Mouse (Mus musculus) right cerebral cortex, adult 18-20 months (tissue): ENCODE measurements around the gene Cdc14a.

ENCODE experiments used
- DNase-seq: peaks from one replicate; pipeline ENCODE4 v3.0.0; 2022; ENCODE audit warnings: mixed read lengths

Gene Cdc14a

GRCm38 (mm10) chr3:116263061-116263460 lies 160.8 kb downstream of the Cdc14a start:
- DNase-seq = no peak

DNA sequence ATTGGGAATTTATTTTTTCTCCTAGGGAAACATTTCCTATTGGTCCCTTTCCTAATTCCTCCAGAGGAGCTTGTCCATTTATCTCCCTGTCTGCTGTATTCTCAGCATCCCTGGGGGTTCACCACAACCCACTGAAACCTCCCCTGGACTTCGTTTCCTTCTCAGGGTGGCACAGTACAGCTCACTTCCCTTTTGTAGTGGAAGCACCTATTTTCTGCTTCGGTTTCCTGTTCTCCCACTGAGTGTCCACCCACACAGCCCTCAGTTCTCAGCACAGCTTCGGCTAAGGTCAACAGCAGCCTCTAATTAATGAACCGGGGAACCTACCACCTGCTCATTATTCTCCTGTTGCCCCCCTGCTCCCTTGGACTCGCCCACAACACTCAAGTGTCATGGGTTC lies 167.7 kb downstream of the Cdc14a start:
- DNase-seq = no peak

GRCm38 (mm10) chr3:116253077-116253531 lies 170.7 kb downstream of the Cdc14a start, which contains the start of gene Gpr88:
Gene Gpr88 (minus strand): TSS chr3:116253503.
- DNase-seq = peak; percentile 88

DNA sequence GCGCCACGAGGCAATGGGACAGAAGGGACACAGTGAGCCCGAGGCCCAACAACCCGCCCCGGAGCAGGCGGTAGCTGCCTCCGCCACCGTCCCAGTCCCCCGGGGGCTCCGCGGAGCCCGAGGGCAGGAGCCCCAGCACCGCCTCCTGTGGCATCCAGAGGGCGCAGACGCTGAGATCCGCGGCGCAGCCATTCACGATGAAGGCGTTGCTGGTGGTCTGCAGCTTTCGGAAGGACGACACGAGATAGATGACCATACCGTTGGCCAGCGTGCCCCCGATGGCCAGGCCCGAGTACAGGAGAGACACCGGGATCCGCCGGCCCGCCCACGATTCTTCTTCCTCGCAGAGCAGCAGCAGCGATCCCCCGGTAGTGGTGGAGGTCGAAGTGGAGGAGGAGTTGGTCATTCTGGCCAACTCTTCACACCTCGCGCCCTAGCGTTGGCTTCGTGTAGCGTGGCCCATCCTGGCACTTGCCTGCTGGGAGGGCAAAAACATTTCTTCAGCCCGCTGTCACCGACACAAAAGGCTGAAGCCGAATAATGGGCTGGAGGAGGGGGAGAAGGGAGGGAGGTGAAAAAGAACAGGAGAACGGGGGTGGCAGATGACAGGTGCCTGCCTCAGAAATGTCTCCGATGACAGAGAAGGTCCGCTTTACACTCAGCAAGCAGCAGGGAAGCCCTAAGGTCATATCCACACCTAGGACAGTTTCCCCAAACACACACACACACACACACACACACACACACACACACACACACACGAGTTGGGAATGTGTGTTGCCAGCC lies 171.4 kb downstream of the Cdc14a start:
- DNase-seq = peak; percentile 57

- DNase-seq = peak; percentile 52
These were observed 172.2 kb downstream of the Cdc14a start for GRCm38 (mm10) chr3:116251481-116252254.

DNA sequence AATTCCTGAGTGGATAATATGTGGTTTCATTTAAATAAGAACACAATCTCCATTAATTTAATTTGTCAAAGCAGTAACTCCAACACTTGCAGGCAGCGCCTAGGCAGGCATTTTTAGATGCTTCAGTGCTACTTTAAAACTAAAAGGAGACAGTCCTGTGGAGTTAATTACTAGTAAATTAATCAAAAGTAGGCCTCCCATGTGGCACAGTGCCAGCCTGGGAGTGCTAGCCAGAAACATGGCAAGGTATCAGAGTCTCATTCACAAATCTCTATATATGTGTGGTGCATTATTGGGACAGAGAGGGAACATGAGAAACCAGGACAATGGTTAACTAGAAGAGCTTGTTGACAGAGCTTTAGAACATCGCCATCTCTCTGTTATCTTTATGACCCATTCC lies 174.8 kb downstream of the Cdc14a start:
- no peak for DNase-seq

DNA sequence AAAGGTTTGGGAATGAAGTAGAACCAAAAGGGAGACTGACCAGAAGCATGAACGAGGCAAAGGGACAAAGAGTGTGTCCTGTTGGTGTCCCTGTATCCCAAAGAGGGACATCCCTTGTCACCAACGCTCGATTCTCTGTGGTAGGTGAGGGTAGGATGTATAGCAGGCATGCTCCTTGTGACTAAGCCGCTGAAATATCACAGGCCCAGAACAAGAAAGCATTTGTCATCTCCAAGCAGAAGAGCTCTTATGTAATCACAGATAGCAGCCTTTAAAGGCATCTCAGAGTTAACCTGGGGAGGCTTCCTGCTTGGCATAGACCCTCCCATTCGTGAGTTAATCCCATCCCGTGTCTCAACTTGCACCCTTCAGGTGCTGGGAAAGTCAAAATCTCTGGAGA lies 179.4 kb downstream of the Cdc14a start:
- no peak for DNase-seq

DNA sequence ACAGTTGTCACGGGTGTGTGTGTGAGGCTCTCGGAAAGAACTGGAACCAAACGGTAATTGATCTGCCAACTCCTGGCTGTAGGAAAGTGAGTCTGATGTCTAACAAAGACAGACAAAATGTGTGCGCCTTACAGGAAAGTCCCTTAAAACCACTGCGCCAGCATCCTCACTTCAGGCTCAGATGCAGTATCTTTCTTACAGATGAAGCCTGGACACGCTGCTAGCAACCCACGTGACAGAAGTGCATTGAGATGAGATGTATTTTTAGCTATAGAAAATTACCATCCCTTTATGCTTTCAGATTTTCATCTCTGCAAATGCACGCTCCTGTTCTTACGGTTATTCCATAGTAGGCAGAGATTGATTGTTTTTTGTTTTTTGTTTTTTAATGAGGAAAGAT lies 181.1 kb downstream of the Cdc14a start:
- DNase-seq = no peak

DNA sequence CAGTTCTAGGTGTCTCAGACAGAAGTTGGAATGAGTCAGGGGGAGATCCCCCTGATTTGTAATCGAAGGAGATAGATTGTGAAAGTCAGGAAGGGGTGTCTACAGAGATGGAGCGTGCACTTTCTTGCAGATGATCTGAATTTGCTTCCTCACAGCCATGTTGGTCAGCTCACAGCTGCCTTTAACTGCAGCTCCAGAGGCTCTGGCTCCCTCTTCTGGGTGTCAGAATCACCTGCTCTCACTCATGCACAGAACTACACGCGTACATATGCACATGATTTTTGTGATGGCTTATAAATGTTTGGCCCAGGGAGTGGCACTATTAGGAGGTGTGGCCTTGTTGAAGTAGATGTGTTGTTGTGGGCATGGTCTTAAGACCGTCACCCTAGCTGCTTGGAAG lies 186.3 kb downstream of the Cdc14a start:
- DNase-seq = no peak

- no peak for DNase-seq
These were observed 187.0 kb downstream of the Cdc14a start for GRCm38 (mm10) chr3:116236856-116237255.

GRCm38 (mm10) chr3:116233515-116233914 lies 190.3 kb downstream of the Cdc14a start:
- no peak for DNase-seq

GRCm38 (mm10) chr3:116232763-116233162 lies 191.1 kb downstream of the Cdc14a start:
- no peak for DNase-seq

GRCm38 (mm10) chr3:116229336-116229735 lies 194.5 kb downstream of the Cdc14a start:
- DNase-seq = no peak

DNA sequence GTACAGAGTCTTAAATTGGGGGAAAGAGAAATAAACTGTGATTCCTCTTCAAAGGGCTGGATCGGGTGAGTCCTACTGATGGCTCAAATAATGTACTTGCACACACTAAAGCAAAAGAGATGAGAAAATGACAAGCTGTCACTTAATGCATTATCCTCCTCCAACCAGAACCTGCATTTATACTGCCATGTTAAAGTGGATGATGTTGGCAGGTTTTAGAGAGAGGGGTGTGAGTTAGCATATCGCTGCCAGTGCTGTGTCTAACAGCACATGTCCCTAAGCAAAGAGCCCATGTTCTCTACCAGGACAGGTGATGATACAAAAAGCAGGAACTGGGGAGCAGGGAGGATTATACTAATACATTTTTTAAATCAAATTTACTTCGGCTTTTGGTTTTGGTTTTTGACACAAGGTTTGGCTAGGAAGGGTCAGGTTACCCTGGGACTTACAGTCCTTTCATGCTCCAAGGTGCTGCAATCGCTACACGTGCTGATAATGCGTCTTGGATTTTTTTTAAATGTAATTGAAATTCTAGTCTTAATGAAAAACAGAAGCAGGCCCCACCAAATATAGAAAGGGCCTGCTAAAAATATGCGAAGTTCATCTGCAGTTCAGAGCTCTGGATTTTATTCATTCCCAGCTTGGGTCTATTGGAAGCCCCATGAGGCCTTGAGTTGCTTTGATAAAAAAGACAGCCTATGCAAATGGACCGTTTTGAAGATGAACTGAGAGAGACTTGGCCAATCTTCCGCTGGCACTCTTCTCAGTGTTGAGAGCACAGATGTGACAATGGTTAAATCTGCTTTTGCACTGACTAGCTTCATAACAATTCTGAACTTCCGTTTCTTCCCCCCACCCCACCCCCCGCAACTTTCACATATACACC lies 195.2 kb downstream of the Cdc14a start:
- no peak for DNase-seq

GRCm38 (mm10) chr3:116227383-116227782 lies 196.4 kb downstream of the Cdc14a start:
- no peak for DNase-seq

GRCm38 (mm10) chr3:116226915-116227314 lies 196.9 kb downstream of the Cdc14a start:
- DNase-seq = no peak
